Mouse (Mus musculus) left cerebral cortex, postnatal 25 days (tissue): ENCODE measurements around the gene Adi1. TPM values are rescaled to one million over a fixed set of nuclear protein-coding genes. Genes with fewer than 3 reads are reported as not detected.

Experiments
- DNase-seq, 2 experiments: peaks; one replicate each; pipeline ENCODE4 v3.0.0; 2022; ENCODE audit warnings: low spot score in 2 of 2, mixed read lengths in 1 of 2
- intact Hi-C: fragments of 180-260 bp; cut with DNase I; formaldehyde crosslinking; loops from one replicate; pipeline ENCODE4 v1.15.1; 2025
- microRNA-seq, 2 experiments: library from miRNA; unstranded; fragments of <30 nt; microRNA quantifications; one replicate each; pipeline ENCODE4 v1.2.0; 2022
- total RNA-seq, 2 experiments: library from RNA; stranded (reverse); gene quantifications; 2 replicates each; pipeline ENCODE4 v1.2.3; 2021

Gene Adi1
- total RNA-seq, 2 experiments from 2014 or later, result 26.5 to 29.7 TPM

DNA sequence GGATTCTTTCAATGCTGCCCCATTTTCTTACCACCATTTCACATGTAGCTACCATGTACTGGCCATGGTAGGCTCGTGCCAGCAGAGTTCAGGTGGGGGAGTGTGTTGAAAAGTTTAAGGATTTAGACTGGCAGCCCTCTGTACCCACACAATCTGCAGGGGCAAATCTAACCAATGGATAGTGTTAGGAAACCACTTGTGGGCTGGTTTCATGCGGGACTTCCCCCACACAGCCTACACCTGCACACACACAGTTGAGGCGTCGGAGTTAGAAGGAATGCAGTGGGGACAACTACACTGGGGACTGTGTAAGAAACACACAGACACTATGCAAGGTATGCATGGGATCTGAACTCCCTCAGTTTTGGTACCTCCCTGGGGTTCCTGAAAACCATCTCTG is 51.2 kb downstream of the Adi1 start:
- DNase-seq, result no peak
- intact Hi-C loops, result no loop called here

- no peak for DNase-seq
- intact Hi-C loops, result no loop called here
Observed at GRCm38 (mm10) chr12:28727061-28727460, 52.0 kb downstream of the Adi1 start.

Small RNA genes lying within 50 kb of the gene (microRNA-seq; reads per million reads assigned to microRNA genes)
- gene Mir6937, result 0 to 0.25 reads per million in 2 experiments

Other genes starting within 250 kb of the Adi1 start
- gene Dcdc2c, start 122.8 kb upstream of the Adi1 start, total RNA-seq, result 1 to 10 TPM in 1 of 2 experiments, under 1 TPM in 1; 0.66 to 1.1 TPM
- 1 to 10 TPM in 1 of 2 experiments, under 1 TPM in 1; 0.73 to 1.2 TPM for gene Allc, start 92.7 kb upstream of the Adi1 start, total RNA-seq
- gene Colec11, start 51.9 kb upstream of the Adi1 start, total RNA-seq, result under 1 TPM; 0.60 to 0.62 TPM
- gene Rps7, start 39.3 kb upstream of the Adi1 start, total RNA-seq, result 100 to 1,000 TPM; 282 to 283 TPM
- gene Rnaseh1, start 25.6 kb upstream of the Adi1 start, total RNA-seq, result 10 to 100 TPM; 12.9 to 13.4 TPM
- 10 to 100 TPM; 53.8 to 57.7 TPM for gene Trappc12, start 75.2 kb downstream of the Adi1 start, total RNA-seq
- 10 to 100 TPM; 60.3 to 62.1 TPM for gene Eipr1, start 76.6 kb downstream of the Adi1 start, total RNA-seq